Mouse (Mus musculus) heart, postnatal 0 days (tissue): ENCODE measurements around the gene Sec11a. TPM values are rescaled to one million over a fixed set of nuclear protein-coding genes. Genes with fewer than 3 reads are reported as not detected.
A peak's percentile ranks its signal among the peaks of the same experiment; 100 is the strongest.

Experiments
- ATAC-seq: fragments of 200-750 bp; cut with Nextera tagmentation; 2 replicates; pipeline ENCODE4 v1.8.0; 2017; ENCODE audit warnings: low read depth, moderate number of reproducible peaks, moderate library complexity; ENCODE audit not compliant: insufficient read depth
- DNase-seq: peaks from one replicate; pipeline ENCODE4 v3.0.0-alpha.2; 2016; ENCODE audit warnings: low spot score
- H3K27ac ChIP-seq: fragments of 300-500 bp; sonication (generic); 2 replicates; pipeline ENCODE4 v1.5.1; 2014; ENCODE audit warnings: low read depth, mild to moderate bottlenecking
- H3K27me3 ChIP-seq: fragments of 300-500 bp; sonication (generic); 2 replicates; pipeline ENCODE4 v1.6.1; 2014; ENCODE audit warnings: low read length, mixed read lengths; ENCODE audit not compliant: control insufficient read depth, insufficient read depth
- H3K36me3 ChIP-seq: fragments of 300-500 bp; sonication (generic); replicated peaks from 2 replicates; pipeline ENCODE4 v1.6.1; 2014; ENCODE audit warnings: low read length, mixed read lengths; ENCODE audit not compliant: control insufficient read depth, insufficient read depth
- H3K4me1 ChIP-seq: fragments of 300-500 bp; sonication (generic); 2 replicates; pipeline ENCODE4 v1.6.1; 2014; ENCODE audit warnings: antibody characterized with exemption; ENCODE audit not compliant: control insufficient read depth, insufficient read depth
- H3K4me2 ChIP-seq: fragments of 300-500 bp; sonication (generic); 2 replicates; pipeline ENCODE4 v1.6.1; 2014; ENCODE audit warnings: low read depth, mild to moderate bottlenecking, low read length, moderate library complexity
- H3K4me3 ChIP-seq: fragments of 300-500 bp; sonication (generic); 2 replicates; pipeline ENCODE4 v1.5.1; 2014; ENCODE audit warnings: low read depth, low read length
- H3K9ac ChIP-seq: fragments of 300-500 bp; sonication (generic); replicated peaks from 2 replicates; pipeline ENCODE4 v1.6.1; 2014; ENCODE audit warnings: low read depth, low read length, mixed read lengths
- H3K9me3 ChIP-seq: fragments of 300-500 bp; sonication (generic); replicated peaks from 2 replicates; pipeline ENCODE4 v1.6.1; 2016; ENCODE audit warnings: low read length; ENCODE audit not compliant: control insufficient read depth
- CTCF ChIP-seq: IDR thresholded peaks from 2 replicates; pipeline ENCODE4 v1.5.1; 2016; ENCODE audit warnings: antibody characterized with exemption, control low read depth, low read depth
- EP300 ChIP-seq: IDR thresholded peaks from 2 replicates; pipeline ENCODE4 v1.6.1; 2016; ENCODE audit warnings: antibody characterized with exemption, low read depth
- WGBS: fragments of 180-500 bp; shearing (Covaris S2); extraction: QIAGEN DNeasy Blood & Tissue Kit; methylation state at CpG from one replicate; pipeline ENCODE4 v1.1.7; 2014; 5-methylcytosine and 5-hydroxymethylcytosine counted together
- polyA plus RNA-seq: library from polyadenylated mRNA; unstranded; fragments of >200 nt; fragmentation: Nextera tagmentation; extraction: Ambion mirVana; gene quantifications from 2 replicates; pipeline ENCODE4 v1.2.1, GENCODE M21; 2015
- total RNA-seq: library from RNA; depleted of rRNA; stranded (reverse); fragments of >200 nt; gene quantifications from 2 replicates; pipeline ENCODE4 v1.2.3, GENCODE M21; 2014; ENCODE audit warnings: low replicate concordance

Gene Sec11a
- total and polyA plus RNA-seq, 2 experiments from 2014 or later: 79.2 to 104 TPM

DNA sequence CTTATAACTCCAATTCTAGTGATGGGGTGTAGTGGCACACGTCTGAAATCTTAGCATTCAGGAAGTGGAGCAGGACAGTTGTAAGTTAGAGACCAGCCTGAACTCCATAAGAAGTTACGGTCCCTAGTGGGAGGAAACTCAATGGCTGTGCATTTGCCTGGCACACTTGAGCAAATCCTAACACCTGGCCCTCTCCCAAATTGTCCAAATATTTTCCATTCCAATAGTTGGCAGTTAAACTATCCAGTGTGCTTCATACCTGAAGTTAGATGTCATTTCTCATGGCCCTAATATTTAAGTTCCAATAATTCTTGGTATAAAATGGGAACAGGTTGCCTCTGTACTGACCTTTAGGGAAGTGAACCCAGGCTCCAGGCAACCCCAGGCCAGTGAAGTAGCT, 78.9 kb downstream of the Sec11a start:
- Histone ChIP-seq H3K4me2 (no peak overlapping the region), H3K9me3 (no peaks in the 10 kb centered on the region), H3K9ac (no peak overlapping the region), H3K4me1 (peaks cover 20% of the 10 kb centered on the region), H3K27me3 (no peaks in the 10 kb centered on the region), H3K36me3 (peaks cover 78% of the 10 kb centered on the region), H3K27ac (no peak overlapping the region), H3K4me3 (no peak overlapping the region)
- ATAC-seq: no peak
- WGBS: 75% methylated on average over 2 of the region's 2 CpGs
- no peak for TF ChIP-seq EP300
- no peak for TF ChIP-seq CTCF
- no peak for DNase-seq

DNA sequence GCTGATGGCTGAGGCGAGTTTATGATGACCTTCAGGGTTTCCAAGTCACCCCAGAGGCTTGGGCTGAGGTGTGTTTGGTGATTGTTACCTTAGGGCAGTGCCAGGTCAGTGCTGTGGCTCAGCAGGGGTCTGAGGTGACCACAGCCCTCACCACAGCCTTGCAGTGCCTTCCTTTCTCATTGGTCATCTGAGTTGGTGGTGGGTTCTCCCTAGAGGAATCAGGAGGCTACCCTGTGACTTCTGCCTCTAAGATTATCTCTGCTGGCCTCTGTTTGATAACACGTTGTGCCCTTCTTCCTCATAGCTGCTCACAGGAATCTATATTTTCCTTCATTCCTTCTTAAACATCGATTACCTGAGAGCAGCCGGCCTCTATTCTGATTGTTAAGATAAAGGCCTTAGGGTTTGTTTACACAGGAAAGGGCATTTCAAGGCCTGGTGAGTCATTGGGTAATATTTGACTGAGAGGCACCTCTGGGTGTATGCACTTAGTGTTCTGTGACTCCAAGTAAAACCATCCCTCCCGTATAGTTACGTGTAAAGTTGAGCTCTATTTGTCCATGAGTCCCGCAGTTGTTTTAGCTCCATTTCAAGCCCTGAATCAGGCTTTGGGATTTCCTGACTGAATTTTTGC, 80.9 kb downstream of the Sec11a start:
- Histone ChIP-seq H3K4me2 (no peak overlapping the region), H3K27me3 (no peaks in the 10 kb centered on the region), H3K9me3 (no peaks in the 10 kb centered on the region), H3K4me3 (no peak overlapping the region), H3K9ac (no peak overlapping the region), H3K36me3 (peaks cover 70% of the 10 kb centered on the region), H3K4me1 (peaks cover 29% of the 10 kb centered on the region), H3K27ac (no peak overlapping the region)
- TF ChIP-seq CTCF (no peak), EP300 (no peak)
- DNase-seq (no peak), ATAC-seq (no peak)
- WGBS: 73% methylated on average over 7 of the region's 7 CpGs

DNA sequence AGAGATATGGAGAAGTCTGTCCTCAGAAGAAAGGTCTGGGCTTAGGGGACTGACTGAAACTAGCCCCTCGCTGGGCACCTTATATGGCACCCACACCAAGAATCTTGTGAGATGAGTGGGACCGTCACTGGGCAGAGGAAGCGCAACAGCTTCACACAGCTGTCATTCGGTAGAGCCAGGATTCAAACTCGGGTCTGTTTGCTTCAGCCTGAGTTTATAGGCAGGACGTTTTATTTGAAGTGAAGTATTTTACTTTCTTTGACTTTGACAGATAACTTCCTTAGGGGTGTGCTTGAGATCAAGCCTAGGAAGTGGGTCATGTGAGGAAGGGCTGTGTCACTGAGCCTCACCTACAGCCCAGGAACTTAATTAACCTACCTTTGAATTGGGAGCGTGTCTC, 82.1 kb downstream of the Sec11a start:
- ATAC-seq (no peak), DNase-seq (no peak)
- Histone ChIP-seq H3K27ac (peak overlapping the region; percentile 90), H3K9me3 (no peaks in the 10 kb centered on the region), H3K4me3 (no peak overlapping the region), H3K36me3 (peaks cover 64% of the 10 kb centered on the region), H3K4me2 (peak overlapping the region; percentile 30; the same call in 1 of the 2 replicates), H3K9ac (no peak overlapping the region), H3K27me3 (no peaks in the 10 kb centered on the region), H3K4me1 (peaks cover 32% of the 10 kb centered on the region)
- 83% methylated on average over 7 of the region's 7 CpGs for WGBS
- TF ChIP-seq CTCF (no peak), EP300 (no peak)

DNA sequence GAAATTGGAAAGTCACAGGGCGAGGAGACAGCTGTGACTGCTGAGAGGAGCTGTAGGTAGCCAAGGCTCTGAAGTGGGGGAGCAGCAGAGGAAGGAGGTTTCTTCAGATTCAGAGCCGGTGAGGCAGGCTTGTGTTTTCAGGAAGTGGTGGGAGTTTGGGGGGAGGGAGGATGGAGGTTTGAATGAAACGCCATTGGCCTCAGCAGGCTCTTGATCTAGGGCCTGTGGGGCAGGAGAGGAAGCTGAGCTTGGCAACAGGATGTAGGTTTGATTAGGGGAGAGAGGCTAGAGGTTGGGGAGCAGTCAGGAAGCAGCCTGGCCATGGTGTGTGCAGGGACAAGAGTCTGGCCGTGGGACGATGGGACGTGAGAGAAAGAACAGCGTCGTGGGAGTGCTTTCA, 82.7 kb downstream of the Sec11a start:
- WGBS: 36% methylated on average over 8 of the region's 8 CpGs
- Histone ChIP-seq H3K4me1 (peaks cover 32% of the 10 kb centered on the region), H3K27ac (peak overlapping the region; percentile 90), H3K27me3 (no peaks in the 10 kb centered on the region), H3K4me3 (no peak overlapping the region), H3K9me3 (no peaks in the 10 kb centered on the region), H3K36me3 (peaks cover 58% of the 10 kb centered on the region), H3K4me2 (peak overlapping the region; percentile 30; the same call in 1 of the 2 replicates), H3K9ac (0 out of 2 replicates have a peak overlapping the region, but pooled peaks have one; percentile 39)
- DNase-seq (peak; percentile 72), ATAC-seq (peak; percentile 12; the same call in 1 of the 2 replicates)
- no peak for TF ChIP-seq EP300
- TF ChIP-seq CTCF: no peak

DNA sequence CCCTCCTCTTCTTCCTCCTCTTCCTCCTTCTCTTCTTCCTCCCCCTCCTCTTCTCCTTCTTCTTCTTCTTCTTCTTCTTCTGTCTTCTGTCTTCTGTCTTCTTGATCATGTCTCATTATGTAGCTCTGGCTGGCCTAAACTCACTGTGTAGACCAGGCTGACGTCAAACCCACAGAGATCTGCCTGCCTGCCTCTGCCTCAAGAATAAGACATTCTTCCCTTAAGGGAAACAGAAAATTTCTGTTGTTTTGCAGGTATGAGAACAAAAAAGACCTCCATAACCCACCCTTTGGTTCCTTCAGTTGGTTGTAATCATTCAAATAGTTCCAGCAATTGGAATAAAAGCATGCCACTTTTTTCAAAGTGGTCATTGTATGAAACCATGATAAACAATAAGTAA, 83.4 kb downstream of the Sec11a start:
- no peak for ATAC-seq
- Histone ChIP-seq H3K36me3 (peaks cover 51% of the 10 kb centered on the region), H3K9ac (no peak overlapping the region), H3K27me3 (no peaks in the 10 kb centered on the region), H3K4me2 (peak overlapping the region; percentile 30; the same call in 1 of the 2 replicates), H3K4me1 (peaks cover 32% of the 10 kb centered on the region), H3K4me3 (no peak overlapping the region), H3K9me3 (no peaks in the 10 kb centered on the region), H3K27ac (peak overlapping the region; percentile 90)
- no peak for DNase-seq
- TF ChIP-seq EP300: no peak
- no peak for TF ChIP-seq CTCF
- WGBS: 50% methylated on average over 1 of the region's 1 CpGs

DNA sequence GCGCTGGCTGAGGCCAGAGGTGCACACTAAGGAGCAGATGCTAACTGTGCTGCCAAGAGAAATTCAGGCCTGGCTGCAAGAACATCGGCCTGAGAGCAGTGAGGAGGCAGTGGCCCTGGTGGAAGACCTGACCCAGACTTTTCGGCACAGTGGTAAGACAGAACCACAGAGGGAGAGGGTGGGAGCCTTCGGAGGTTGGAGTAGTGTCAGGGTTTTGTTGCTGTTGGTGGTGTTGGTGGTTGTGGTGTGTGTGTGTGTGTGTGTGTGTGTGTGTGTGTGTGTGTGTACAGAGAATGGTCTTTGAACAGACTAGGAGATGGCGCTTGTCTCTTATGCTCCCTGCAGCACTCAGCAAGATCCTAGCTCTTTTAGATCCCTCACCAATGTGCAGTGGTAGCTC, 84.1 kb downstream of the Sec11a start:
- Histone ChIP-seq H3K9ac (no peak overlapping the region), H3K36me3 (peaks cover 44% of the 10 kb centered on the region), H3K27ac (peak overlapping the region; percentile 90), H3K27me3 (no peaks in the 10 kb centered on the region), H3K4me3 (no peak overlapping the region), H3K4me2 (no peak overlapping the region; the same call in 1 of the 2 replicates), H3K9me3 (no peaks in the 10 kb centered on the region), H3K4me1 (peaks cover 32% of the 10 kb centered on the region)
- 70% methylated on average over 5 of the region's 5 CpGs for whole genome bisulfite sequencing
- TF ChIP-seq EP300: no peak
- TF ChIP-seq CTCF: no peak
- ATAC-seq (no peak), DNase-seq (no peak)
